Mouse (Mus musculus) urinary bladder, adult 18-20 months (tissue): ENCODE data around the gene Fam71e2.

ENCODE experiments used
- DNase-seq, 2 experiments: peaks; one replicate each; pipeline ENCODE4 v3.0.0; 2022; ENCODE audit warnings: low spot score in 2 of 2, mixed read lengths in 2 of 2

Gene Fam71e2

DNA sequence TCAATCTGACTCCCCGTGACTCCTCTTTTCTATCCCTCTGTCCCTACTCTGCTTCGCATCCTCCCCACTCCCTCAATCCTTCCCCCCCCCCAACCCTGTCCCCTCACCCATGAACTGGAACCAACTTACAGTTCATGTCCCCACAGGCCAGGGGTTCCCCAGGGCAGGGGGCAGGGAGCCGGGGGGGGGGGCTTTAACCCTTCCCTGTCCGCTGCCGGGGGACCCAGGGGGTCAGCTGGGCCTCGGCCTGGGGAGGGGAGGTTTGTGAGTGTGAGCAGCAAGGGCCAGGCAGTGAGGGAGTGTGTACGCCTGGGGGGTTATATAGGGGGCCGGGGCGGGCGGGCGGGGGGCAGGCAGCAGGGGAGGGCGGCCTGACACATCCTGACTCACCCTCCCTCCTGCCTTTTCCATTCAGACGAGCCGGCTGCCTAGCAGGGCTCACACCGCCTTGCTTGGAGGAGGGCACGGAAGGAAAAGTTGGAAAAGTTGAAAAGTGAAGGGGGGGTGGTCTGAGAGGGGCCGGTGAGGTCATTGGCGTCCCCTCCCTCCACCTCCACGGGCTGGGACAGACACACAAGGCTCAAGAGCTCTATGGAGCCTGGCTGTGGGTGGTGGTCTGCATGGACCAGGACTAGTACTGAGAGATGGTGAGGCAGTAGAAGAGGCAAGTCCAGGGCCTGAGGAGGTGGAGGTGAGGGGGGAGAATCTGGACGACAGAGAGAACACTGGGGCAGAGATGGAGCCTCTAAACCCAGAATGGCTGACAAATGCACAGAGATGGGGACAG lies 6.9 kb upstream of the Fam71e2 start:
- no peak for DNase-seq

DNA sequence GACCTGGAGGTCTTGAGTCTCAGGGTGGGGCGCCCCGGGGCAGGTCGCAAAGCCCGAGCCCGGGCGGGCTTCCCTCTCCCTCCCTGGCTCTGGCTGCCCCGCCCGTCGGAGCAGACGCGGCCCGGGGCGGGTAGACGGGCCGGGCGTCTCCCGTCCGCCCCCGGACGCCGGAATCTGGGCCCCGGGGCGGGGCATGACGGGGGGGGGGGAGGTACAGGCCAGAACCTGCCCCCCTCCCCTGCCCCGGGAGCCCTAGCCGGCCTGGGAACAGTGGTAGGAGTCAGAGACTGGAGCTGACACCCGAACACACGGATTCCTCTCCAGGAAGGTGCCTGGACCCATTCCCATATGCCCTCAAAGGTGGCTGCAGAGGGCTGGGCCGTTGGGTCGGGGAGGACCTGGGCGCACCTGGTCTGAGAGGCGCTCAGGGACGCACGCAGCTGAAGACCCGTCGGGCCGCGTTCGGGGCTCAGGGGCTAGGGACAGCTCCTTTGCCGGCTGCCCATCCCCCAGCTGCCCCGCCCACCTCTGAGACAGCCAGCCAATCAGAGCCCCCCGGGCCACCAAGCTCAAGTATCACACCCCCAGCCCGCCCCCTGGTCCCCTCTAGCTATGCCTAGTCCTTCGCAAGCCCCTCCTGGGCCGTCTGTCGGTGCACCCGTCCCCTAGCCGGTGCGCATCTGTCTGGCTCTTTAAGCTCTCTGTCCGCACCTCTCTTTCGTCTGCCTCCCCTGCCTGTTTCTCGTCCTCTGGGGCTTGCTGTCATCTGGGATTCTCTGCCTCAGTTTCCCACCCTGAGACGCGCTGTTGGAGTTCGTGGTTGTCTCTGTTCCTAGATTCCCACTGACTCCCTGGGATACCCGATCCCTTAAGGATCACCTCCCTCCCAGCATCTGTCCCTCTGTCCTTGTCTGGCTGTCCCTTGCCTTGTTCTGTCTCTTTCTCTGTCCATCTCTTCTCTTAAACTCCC lies 6.0 kb upstream of the Fam71e2 start:
- peak; percentile 35 to 54 for DNase-seq

DNA sequence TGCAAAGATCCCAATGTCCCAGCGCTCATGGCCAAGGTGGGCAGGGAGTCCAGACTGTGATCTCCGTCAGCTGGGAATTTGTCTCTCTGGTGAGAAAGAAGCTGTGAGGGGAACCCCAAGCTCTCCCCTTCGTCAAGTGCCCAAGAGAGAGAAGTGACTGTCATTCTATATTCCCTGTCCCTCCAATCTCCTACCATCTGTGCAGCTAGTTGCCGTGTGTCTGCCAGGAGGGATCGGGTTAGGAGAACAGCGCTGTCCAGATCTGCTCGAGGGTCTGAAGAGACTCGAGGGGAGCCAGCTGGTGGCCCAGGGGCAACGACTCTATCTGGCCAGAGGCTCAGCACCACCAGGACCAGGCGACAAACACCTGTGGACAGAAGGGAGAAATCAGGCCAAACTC lies 5.0 kb upstream of the Fam71e2 start:
- no peak for DNase-seq

DNA sequence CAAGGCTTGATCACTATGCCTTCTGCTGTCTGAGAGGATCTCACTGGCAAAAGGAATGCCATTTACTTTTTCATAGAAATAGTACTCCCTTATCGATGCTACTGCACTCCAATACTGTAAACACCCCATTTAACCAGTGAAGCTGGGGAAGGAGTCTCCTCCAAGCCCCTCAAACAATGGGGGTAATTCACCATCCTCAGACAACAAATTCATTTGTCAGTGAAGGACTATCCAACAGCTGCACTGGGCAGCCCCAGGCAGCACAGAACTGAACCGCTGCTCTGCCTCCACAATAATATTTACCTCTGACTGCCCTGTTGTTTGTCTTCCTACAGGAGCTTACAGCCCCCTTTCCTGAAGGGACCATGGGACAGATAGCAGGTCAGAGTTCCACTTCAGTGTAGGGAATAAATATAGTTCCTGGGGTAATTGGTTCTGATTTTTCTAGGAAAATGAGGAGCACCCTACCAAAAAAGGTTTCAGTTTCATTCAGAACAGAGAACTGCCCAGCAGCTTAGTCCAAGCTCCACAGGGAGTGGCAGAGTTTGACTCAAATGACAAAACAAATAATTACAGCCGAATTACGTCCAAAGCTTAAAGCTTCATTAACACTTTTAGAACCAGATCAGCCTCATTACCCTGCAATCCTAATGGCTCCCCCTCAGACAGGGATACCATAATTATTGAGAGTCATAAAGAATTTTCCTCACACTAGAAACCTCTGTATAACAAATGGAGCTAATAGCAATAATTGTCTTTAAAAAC lies 6.0 kb downstream of the Fam71e2 start:
- DNase-seq, result no peak

DNA sequence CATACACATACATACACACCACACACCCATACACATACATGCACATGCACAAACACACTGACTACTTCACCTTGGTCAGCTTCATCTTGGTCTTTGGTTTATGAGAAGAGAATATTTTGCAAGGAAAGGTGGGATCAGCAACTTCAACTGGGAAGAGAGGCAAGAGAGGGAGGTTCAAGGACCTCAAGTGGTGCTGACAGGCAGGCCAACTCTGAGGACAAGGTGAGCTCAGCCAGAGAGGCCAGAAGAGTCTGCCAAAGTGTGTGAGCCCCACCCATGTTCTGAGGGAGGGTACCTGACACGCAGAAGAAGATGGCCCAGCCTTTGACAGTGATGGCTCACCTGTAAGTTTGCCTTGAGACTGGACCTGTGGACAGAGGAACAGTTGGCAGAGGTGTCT lies 11.4 kb downstream of the Fam71e2 start:
- no peak for DNase-seq

GRCm38 (mm10) chr7:4752821-4753570 lies 18.1 kb downstream of the Fam71e2 start, which contains the start of gene Cox6b2:
TSS of gene Cox6b2 (minus strand) at chr7:4753094.
- peak; percentile 56 to 58 for DNase-seq

GRCm38 (mm10) chr7:4751971-4752820 lies 18.9 kb downstream of the Fam71e2 start:
- DNase-seq, result peak in 1 of 2 experiments; percentile 21

DNA sequence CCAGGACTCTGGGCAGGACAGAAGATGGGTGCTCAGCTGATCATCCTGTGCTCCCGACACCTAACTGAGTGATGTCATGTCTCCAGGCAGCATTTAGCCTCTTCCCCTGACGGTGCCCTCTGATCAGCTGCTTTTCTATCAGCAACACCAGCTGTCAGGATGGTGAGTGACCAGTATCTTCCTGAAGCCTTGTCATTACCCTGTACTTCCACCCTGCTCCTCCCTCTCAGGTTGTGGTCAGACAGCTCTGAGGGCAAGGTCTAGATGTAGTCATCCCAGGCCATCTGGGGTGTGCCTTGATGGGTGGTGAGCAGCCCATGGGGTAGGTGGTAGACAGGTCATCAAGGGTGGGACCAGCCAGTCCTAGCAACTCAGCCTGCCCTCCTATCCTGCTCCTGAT lies 21.9 kb downstream of the Fam71e2 start:
- no peak for DNase-seq

DNA sequence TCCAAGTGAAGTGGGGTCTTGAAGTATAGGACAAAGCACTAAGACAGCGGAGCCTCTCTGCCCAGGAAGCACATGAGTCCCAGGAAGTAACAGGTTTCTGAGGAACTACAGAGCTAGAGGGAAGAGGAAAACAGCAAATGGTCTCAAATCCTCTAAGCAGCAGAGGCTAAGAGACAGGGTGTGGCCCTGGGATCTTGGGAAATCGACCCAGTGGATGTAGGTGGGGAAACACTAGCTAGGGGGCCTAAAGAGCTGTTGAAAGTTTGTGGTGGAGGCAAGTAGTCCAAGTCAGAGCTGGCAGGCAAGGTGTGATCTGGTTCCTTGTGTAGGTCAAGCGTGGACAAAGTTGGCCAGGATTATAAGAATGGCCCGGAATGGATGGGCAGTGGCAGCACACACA lies 22.8 kb downstream of the Fam71e2 start:
- no peak for DNase-seq

DNA sequence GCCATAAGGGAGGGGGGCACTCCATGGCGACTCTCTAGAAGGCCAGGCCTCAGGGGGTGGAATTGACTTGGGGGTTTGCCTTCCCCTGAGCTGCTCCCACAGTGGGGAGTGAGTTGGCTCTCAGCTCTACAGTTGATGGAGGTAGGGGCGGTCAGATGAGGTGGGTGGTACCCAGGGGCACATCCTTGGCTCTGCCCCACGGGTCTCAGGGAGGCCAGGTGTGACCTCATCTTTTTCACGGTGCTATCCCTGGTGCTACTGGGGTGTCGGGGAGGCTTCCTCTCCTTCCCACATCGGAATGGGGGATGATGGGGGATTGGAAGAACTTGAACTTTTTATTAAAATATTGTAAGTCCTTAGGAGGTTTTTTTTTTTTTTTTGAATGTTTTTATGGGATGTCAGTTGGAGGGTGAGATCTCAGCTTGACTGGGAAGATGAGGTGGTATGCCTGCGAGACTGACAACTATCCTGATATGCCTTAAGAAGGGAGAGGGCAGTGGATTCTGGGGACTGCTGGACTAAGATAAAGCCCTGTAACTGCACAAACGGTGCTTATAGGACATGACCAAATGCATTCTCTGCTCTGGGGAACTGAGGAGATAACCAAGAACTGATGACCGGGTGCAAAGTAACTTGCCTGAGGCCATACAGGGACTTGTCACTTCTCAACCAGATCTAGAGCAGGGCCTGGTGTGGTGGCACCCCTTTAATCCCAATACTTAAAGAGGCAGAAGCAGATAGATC lies 23.8 kb downstream of the Fam71e2 start:
- DNase-seq, result no peak

- DNase-seq, result no peak
Measured at GRCm38 (mm10) chr7:4746326-4746980, 24.6 kb downstream of the Fam71e2 start.

DNA sequence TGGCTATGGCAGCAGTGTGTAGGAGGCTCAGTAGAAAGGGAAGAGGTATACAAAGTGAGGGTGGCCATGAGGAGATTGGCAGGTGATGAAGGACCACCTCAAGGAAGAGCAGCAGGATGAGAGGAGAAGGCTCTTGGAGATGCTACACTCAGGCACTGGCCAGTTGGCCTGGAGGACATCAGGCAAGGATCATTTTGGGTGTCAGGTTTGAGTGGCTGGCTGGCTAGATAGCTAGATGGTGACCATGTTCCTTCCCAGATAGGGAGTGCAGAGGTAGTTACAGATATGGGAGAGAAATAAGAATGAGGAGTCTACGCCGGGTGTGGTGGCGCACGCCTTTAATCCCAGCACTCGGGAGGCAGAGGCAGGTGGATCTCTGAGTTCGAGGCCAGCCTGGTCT lies 26.2 kb downstream of the Fam71e2 start:
- DNase-seq, result no peak

DNA sequence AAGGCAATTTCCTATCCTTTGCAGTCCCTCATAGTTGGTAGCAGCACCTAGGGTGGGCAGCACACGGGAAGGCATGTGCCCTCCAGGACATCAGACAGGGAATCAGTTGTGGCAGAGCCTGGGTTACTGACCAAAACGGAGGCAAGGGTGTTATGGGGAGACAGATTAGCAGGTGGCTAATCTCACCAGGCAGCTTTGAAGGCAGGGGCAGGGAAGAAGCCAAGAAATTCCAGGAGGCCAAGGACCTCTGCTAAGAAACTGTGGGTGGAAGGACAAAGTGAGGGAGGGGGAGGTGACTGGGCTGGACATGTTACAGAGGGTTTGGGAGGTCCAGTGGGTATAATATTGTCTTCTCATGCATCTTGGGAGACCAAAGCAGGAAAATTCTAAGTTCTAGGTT lies 27.7 kb downstream of the Fam71e2 start:
- no peak for DNase-seq

- DNase-seq, result no peak
Measured at GRCm38 (mm10) chr7:4742482-4742819, 28.7 kb downstream of the Fam71e2 start.

DNA sequence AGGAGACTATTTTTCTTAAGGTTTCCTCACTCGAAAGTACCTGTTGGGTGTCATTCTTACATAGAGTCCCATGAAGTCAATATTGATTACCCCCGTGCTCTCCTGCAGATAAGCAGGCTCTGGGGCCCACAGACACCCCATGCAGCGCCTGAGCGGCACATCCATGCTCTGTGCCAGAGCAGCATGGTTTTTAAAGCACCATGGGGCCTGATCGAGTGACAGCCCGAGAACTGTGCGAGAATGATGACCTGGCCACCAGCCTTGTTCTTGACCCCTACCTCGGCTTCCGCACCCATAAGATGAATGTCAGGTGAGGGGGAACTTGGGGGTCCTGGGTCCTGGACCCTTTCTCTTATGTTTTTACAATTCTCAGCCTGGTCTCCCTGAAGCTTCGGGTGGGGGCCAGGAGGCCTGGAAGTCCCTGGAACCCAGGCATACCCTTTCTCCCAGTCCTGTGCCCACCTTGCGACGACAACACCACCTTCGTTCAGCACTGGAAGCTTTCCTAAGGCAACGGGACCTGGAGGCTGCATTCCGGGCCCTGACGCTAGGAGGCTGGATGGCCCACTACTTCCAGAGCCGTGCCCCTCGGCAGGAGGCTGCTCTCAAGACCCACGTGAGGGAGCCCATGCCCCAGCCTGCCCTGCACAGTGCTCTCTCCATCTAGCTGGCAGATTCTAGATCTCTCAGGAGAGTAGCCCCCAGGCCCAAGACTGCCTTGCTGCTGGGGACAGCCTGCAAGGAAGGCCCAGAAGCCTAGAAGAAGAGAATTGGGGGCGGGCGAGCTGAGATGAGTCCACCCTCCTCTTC lies 29.2 kb downstream of the Fam71e2 start:
- DNase-seq, result no peak

GRCm38 (mm10) chr7:4741151-4741550 lies 30.0 kb downstream of the Fam71e2 start:
- DNase-seq, result peak; percentile 22 to 51

DNA sequence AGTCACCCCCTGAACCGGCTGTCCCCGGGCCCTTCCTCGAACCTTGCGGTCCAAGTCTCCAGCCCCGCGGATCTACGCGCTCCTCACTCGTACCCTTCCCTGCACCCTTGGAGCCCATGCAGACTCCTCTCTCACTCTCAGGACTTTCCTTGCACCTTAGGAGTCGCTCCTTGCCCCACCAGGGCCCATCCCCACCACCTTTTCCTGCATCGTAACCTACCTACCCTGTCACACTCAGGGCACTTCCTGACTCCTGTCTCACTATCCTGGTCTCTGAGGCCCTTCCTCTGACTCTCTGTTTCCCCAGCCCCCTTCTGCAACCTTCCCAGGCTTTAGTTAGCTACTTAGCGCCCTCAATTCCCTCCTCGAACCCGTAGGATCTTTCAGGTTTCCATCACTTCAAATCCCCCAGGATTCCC lies 30.8 kb downstream of the Fam71e2 start:
- no peak for DNase-seq
